Mouse (Mus musculus) midbrain, embryonic 16.5 days (tissue): Measurements from ENCODE around the gene Mob1b. TPM values are rescaled to one million over a fixed set of nuclear protein-coding genes. Genes with fewer than 3 reads are reported as not detected.

Source experiments
- ATAC-seq: fragments of 200-750 bp; cut with Nextera tagmentation; 2 replicates; pipeline ENCODE4 v1.8.0; 2017; ENCODE audit warnings: moderate TSS enrichment
- H3K27ac ChIP-seq: fragments of 300-500 bp; sonication (generic); 2 replicates; pipeline ENCODE4 v1.5.1; 2014; ENCODE audit warnings: mild to moderate bottlenecking, low read length, mixed read lengths
- H3K27me3 ChIP-seq: fragments of 300-500 bp; sonication (generic); 2 replicates; pipeline ENCODE4 v1.6.1; 2014; ENCODE audit warnings: low read depth, low read length, mixed read lengths; ENCODE audit not compliant: control insufficient read depth, insufficient read depth
- H3K36me3 ChIP-seq: fragments of 300-500 bp; sonication (generic); 2 replicates; pipeline ENCODE4 v1.6.1; 2014; ENCODE audit warnings: mild to moderate bottlenecking, low read length, moderate library complexity, mixed read lengths; ENCODE audit not compliant: control insufficient read depth, insufficient read depth
- H3K4me1 ChIP-seq: fragments of 300-500 bp; sonication (generic); 2 replicates; pipeline ENCODE4 v1.6.1; 2014; ENCODE audit warnings: mild to moderate bottlenecking, low read length, mixed read lengths; ENCODE audit not compliant: control insufficient read depth, insufficient read depth
- H3K4me2 ChIP-seq: fragments of 300-500 bp; sonication (generic); 2 replicates; pipeline ENCODE4 v1.6.1; 2014; ENCODE audit warnings: mild to moderate bottlenecking, low read length, mixed read lengths
- H3K4me3 ChIP-seq: fragments of 300-500 bp; sonication (generic); 2 replicates; pipeline ENCODE4 v1.5.1; 2014; ENCODE audit warnings: low read depth, mild to moderate bottlenecking, low read length, moderate library complexity, mixed read lengths
- H3K9ac ChIP-seq: fragments of 300-500 bp; sonication (generic); 2 replicates; pipeline ENCODE4 v1.6.1; 2014; ENCODE audit warnings: low read depth, low read length, mixed read lengths
- H3K9me3 ChIP-seq: fragments of 300-500 bp; sonication (generic); replicated peaks from 2 replicates; pipeline ENCODE4 v1.6.1; 2014; ENCODE audit warnings: mild to moderate bottlenecking, low read length, mixed read lengths; ENCODE audit not compliant: control insufficient read depth, poor library complexity, severe bottlenecking
- WGBS: fragments of 180-500 bp; shearing (Covaris S2); extraction: QIAGEN DNeasy Blood & Tissue Kit; methylation state at CpG from one replicate; pipeline ENCODE4 v1.1.7; 2014; 5-methylcytosine and 5-hydroxymethylcytosine counted together
- polyA plus RNA-seq: library from polyadenylated mRNA; unstranded; fragments of >200 nt; fragmentation: Nextera tagmentation; extraction: Ambion mirVana; gene quantifications from 2 replicates; pipeline ENCODE4 v1.2.1, GENCODE M21; 2015

The Mob1b gene
- polyA plus RNA-seq, 1 experiment from 2014 or later = 9.8 TPM

DNA sequence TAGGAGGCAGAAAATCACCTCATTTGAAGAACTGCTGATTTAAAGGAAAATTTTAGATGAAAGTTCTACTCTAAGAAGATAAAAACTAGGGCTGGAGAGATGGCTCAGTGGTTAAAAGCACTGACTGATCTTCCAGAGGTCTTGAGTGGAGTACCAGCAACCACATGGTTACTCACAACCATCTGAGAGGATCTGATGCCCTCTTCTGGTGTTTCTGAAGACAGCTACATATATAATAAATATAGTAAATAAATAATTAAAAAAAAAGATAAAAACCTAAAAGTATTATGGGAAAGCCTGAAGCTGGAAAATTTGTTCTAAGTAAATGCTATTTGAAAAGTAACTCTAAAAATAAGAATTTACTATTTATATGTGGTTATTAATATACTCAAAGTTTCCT is 27.6 kb upstream of the Mob1b start:
- no peak overlapping the region for H3K27ac ChIP-seq
- H3K9me3 ChIP-seq = no peaks in the 10 kb centered on the region
- H3K4me1 ChIP-seq = no peaks in the 10 kb centered on the region
- ATAC-seq = no peak
- H3K4me3 ChIP-seq = no peak overlapping the region
- no peaks in the 10 kb centered on the region for H3K36me3 ChIP-seq
- H3K4me2 ChIP-seq = no peak overlapping the region
- H3K9ac ChIP-seq = no peak overlapping the region
- H3K27me3 ChIP-seq = no peaks in the 10 kb centered on the region

DNA sequence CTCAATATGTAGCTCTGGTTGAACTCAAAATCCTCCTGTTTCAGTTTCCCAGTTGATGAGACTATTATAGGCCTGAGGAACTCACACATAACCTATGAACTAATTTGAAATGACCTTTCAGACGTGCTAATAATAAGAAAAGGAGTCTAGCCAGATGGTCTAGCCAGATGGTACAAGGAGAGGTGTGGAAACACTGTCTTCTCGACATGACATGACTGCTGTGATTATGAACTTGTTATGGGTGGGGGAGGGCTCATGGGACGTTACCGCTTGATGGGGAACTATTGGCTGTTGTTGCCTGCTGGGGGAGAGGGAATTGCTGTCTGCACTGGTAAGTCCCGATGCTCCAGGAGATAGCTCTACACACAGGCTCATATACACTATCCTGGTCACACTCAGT is 23.4 kb upstream of the Mob1b start:
- Histone ChIP-seq H3K9ac (no peak overlapping the region), H3K27me3 (no peaks in the 10 kb centered on the region), H3K4me3 (no peak overlapping the region), H3K4me2 (no peak overlapping the region), H3K9me3 (no peaks in the 10 kb centered on the region), H3K4me1 (no peaks in the 10 kb centered on the region), H3K27ac (no peak overlapping the region), H3K36me3 (no peaks in the 10 kb centered on the region)
- 71% methylated on average over 5 of the region's 5 CpGs for WGBS
- ATAC-seq = no peak

GRCm38 (mm10) chr5:88699251-88699913 is 21.3 kb upstream of the Mob1b start:
- no peaks in the 10 kb centered on the region for H3K36me3 ChIP-seq
- H3K4me1 ChIP-seq = no peaks in the 10 kb centered on the region
- H3K4me2 ChIP-seq = no peak overlapping the region
- WGBS = 72% methylated on average over 4 of the region's 4 CpGs
- no peaks in the 10 kb centered on the region for H3K27me3 ChIP-seq
- no peak overlapping the region for H3K9ac ChIP-seq
- ATAC-seq = no peak
- no peaks in the 10 kb centered on the region for H3K9me3 ChIP-seq
- no peak overlapping the region for H3K4me3 ChIP-seq
- no peak overlapping the region for H3K27ac ChIP-seq

GRCm38 (mm10) chr5:88702041-88702440 is 18.6 kb upstream of the Mob1b start:
- H3K27ac ChIP-seq = no peak overlapping the region
- WGBS = 82% methylated on average over 4 of the region's 4 CpGs
- H3K9me3 ChIP-seq = no peaks in the 10 kb centered on the region
- no peak overlapping the region for H3K4me3 ChIP-seq
- H3K4me1 ChIP-seq = no peaks in the 10 kb centered on the region
- H3K9ac ChIP-seq = no peak overlapping the region
- no peak for ATAC-seq
- no peak overlapping the region for H3K4me2 ChIP-seq
- no peaks in the 10 kb centered on the region for H3K36me3 ChIP-seq
- no peaks in the 10 kb centered on the region for H3K27me3 ChIP-seq

DNA sequence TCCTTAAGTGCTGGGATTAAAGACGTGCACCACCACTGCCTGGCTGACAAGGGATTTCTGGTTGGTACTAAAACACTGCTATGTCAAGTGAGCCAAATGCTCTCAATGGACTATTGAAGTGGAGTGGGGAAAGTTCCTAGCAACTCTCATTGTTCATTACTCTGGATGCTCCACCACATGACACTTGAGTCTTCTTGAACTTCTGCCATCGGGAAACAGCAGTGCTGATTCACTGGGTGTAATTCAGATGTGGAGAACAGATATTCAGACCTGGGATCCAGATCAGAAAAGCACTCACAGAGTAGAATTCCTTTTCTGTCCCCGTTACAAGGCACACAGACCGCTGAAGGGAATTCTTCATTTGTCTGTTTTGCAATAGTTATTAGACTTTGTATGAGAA is 17.1 kb upstream of the Mob1b start:
- no peak overlapping the region for H3K27ac ChIP-seq
- no peaks in the 10 kb centered on the region for H3K36me3 ChIP-seq
- ATAC-seq = no peak
- no peaks in the 10 kb centered on the region for H3K9me3 ChIP-seq
- 73% methylated on average over 4 of the region's 4 CpGs for WGBS
- no peak overlapping the region for H3K4me2 ChIP-seq
- H3K4me1 ChIP-seq = no peaks in the 10 kb centered on the region
- H3K4me3 ChIP-seq = no peak overlapping the region
- H3K27me3 ChIP-seq = no peaks in the 10 kb centered on the region
- H3K9ac ChIP-seq = no peak overlapping the region

DNA sequence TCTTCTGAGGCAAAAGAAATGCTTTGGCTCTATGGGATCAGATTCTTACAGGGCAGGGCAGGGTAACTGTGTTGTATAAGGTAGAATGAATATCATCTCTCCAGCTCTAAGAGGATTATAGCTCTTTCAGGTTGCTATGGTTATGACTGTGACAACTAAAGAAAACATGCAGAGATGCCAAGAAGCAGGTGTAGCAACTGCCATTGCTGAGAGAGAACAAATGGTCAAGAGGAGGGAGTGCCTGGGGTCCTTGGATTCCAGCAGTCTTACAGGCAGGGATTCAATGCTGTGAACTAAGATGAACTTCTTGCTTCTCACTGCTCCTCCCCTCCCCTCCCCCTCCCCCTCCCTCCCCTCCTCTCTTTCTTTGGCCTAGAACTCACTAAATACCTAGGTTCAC is 9.5 kb upstream of the Mob1b start:
- Histone ChIP-seq H3K4me1 (peaks cover 10% of the 10 kb centered on the region), H3K27me3 (no peaks in the 10 kb centered on the region), H3K9ac (no peak overlapping the region), H3K36me3 (no peaks in the 10 kb centered on the region), H3K4me3 (no peak overlapping the region), H3K9me3 (no peaks in the 10 kb centered on the region), H3K27ac (no peak overlapping the region), H3K4me2 (no peak overlapping the region)
- ATAC-seq = peak; percentile 83

- peaks cover 10% of the 10 kb centered on the region for H3K4me1 ChIP-seq
- ATAC-seq = peak; percentile 55
Measured at GRCm38 (mm10) chr5:88711618-88712224, 8.9 kb upstream of the Mob1b start.

DNA sequence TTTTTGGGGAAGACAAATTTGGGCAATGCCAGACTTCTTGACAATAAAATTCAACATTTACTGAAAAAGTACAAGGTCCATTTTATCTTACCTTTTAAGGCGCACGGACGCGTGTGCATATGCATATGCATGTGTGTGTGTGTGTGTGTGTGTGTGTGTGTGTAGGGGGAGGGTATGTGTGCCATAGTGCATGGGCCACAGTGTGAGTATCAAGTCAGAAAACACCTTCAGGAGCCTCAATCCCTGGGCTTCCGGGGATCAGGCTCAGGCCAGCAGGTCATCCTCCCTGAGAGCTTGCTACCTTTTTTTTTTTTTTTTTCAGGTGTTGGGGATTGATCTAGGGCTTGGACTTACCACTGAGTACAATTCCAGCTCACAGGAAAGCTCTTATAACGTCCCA is 8.3 kb upstream of the Mob1b start:
- Histone ChIP-seq H3K4me1 (peaks cover 10% of the 10 kb centered on the region), H3K27ac (no peak overlapping the region), H3K4me3 (no peak overlapping the region), H3K27me3 (no peaks in the 10 kb centered on the region), H3K9me3 (no peaks in the 10 kb centered on the region), H3K36me3 (no peaks in the 10 kb centered on the region), H3K9ac (no peak overlapping the region), H3K4me2 (no peak overlapping the region)
- 69% methylated on average over 6 of the region's 6 CpGs for WGBS
- ATAC-seq = no peak

More at GRCm38 (mm10) chr5:88711618-88712224, 8.9 kb upstream of the Mob1b start:
- Histone ChIP-seq H3K4me3 (no peak overlapping the region), H3K27ac (no peak overlapping the region), H3K9me3 (no peaks in the 10 kb centered on the region), H3K4me2 (peak overlapping the region; percentile 17; the same call in 1 of the 2 replicates), H3K9ac (no peak overlapping the region), H3K36me3 (no peaks in the 10 kb centered on the region), H3K27me3 (no peaks in the 10 kb centered on the region)
- WGBS = 15% methylated on average over 10 of the region's 10 CpGs

- Histone ChIP-seq H3K4me3 (no peak overlapping the region), H3K4me2 (no peak overlapping the region), H3K27me3 (no peaks in the 10 kb centered on the region), H3K9me3 (no peaks in the 10 kb centered on the region), H3K4me1 (peaks cover 7% of the 10 kb centered on the region), H3K9ac (no peak overlapping the region), H3K27ac (no peak overlapping the region), H3K36me3 (no peaks in the 10 kb centered on the region)
- WGBS = 84% methylated on average over 2 of the region's 2 CpGs
- ATAC-seq = no peak
Measured at GRCm38 (mm10) chr5:88716983-88717382, 3.7 kb upstream of the Mob1b start.
